Mouse (Mus musculus): ENCODE results near the gene Arsg. TPM values are rescaled to one million over a fixed set of nuclear protein-coding genes. Genes with fewer than 3 reads are reported as not detected.

Gene Arsg
- polyA plus RNA-seq, 1 experiment = 5.8 TPM

DNA sequence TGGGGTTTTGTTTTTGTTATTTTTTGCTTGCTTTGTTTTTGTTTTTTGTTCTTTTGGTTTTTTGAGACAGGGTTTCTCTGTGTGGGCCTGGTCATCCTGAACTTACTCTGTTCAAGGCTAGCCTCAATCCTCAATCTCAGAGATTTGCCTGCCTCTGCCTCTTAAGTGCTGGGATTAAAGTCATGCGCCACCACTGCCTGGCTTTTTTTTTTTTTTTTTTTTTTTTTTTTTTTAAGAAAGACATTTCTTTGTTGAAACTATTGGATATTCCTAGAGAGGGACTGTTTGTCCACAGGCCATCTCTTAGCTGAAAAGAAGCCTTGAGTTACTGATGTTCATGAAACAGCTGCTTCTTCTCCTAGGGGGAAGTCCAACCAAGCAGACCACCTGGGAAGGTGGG, 74.5 kb downstream of the Arsg start:
- H3K27me3 ChIP-seq (ENCODE audit: control insufficient read depth, insufficient read depth, low read length, poor library complexity, severe bottlenecking) = no peaks in the 10 kb centered on the region
- H3K9me3 ChIP-seq (replicated peaks; ENCODE audit: control insufficient read depth, insufficient read depth, low read length, poor library complexity, severe bottlenecking) = no peaks in the 10 kb centered on the region
- no peak for TF ChIP-seq POLR2A (IDR thresholded peaks at IDR 0.05; ENCODE audit: insufficient read depth, low read length)
- no peak for TF ChIP-seq CTCF (IDR thresholded peaks at IDR 0.05; ENCODE audit: low read depth, low read length)
- TF ChIP-seq EP300 (IDR thresholded peaks at IDR 0.05; ENCODE audit: insufficient read depth, low read depth, low read length) = no peak
- no peak overlapping the region for H3K4me3 ChIP-seq (ENCODE audit: low read depth, low read length)
- peaks cover 3% of the 10 kb centered on the region for H3K4me1 ChIP-seq (ENCODE audit: control insufficient read depth, insufficient read depth, low read length)
- H3K36me3 ChIP-seq (ENCODE audit: control insufficient read depth, insufficient read depth, low read length, poor library complexity, severe bottlenecking) = no peaks in the 10 kb centered on the region
- no peak overlapping the region for H3K9ac ChIP-seq (ENCODE audit: low read depth, poor library complexity, severe bottlenecking)
- no peak overlapping the region for H3K27ac ChIP-seq (ENCODE audit: insufficient read depth, low read length)

DNA sequence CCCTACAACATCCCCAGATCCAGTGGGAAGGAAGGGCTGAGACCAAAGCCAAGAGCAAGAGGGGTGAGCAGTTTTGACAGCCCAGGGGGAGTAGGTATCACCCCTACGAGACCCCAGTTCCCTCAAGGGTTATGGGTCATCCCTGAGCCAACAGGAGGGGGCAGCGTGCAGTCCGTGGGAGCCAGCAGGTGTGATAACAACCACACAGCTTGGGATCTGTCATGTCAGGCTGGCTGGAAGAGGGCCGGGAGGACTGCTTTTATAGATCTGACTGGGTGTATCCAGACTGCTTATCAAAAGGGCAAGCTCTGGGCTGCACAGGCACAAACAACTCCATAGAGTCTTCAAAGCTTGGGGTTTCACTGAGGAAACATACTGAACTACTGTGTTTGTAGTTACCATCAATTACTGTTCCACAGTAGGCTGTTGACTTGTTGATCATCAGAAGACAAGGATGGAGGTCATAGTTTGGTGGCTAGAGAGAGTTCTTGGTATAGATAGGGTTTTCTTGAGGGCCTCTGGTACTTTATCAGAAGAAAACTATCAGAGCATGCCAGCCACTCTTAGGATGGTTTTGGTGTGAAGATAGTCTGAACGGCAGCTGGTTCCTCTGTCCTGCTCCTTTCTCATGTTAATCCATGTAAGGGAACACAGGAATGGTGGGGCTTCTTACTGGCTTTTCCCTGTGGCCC, 76.6 kb downstream of the Arsg start:
- Histone ChIP-seq H3K9me3 (replicated peaks; ENCODE audit: control insufficient read depth, insufficient read depth, low read length, poor library complexity, severe bottlenecking) (no peaks in the 10 kb centered on the region), H3K36me3 (ENCODE audit: control insufficient read depth, insufficient read depth, low read length, poor library complexity, severe bottlenecking) (no peaks in the 10 kb centered on the region), H3K27me3 (ENCODE audit: control insufficient read depth, insufficient read depth, low read length, poor library complexity, severe bottlenecking) (no peaks in the 10 kb centered on the region), H3K4me3 (ENCODE audit: low read depth, low read length) (no peak overlapping the region), H3K4me1 (ENCODE audit: control insufficient read depth, insufficient read depth, low read length) (peaks cover 4% of the 10 kb centered on the region), H3K9ac (ENCODE audit: low read depth, poor library complexity, severe bottlenecking) (no peak overlapping the region), H3K27ac (ENCODE audit: insufficient read depth, low read length) (no peak overlapping the region)
- TF ChIP-seq POLR2A (IDR thresholded peaks at IDR 0.05; ENCODE audit: insufficient read depth, low read length) (no peak), EP300 (IDR thresholded peaks at IDR 0.05; ENCODE audit: insufficient read depth, low read depth, low read length) (no peak), CTCF (IDR thresholded peaks at IDR 0.05; ENCODE audit: low read depth, low read length) (no peak)

DNA sequence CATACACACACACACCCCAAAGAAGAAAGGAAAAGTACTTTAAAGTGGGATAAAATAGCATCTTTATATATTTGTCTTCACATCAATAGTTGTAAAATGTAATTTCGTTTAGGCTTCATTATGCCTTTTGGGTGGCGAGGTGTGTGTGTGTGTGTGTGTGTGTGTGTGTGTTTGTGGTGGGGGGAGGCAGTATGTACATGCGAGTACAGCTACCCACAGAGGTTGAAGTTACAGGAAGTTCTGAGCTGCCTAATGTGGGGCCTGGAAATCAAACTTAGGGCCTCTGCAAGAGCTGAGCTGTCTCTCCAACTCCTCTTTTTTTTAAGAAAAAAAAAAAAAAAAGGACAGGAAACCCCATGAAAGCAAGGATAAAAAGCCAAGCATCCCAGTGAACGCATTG, 80.7 kb downstream of the Arsg start:
- H3K27me3 ChIP-seq (ENCODE audit: control insufficient read depth, insufficient read depth, low read length, poor library complexity, severe bottlenecking) = no peaks in the 10 kb centered on the region
- H3K4me3 ChIP-seq (ENCODE audit: low read depth, low read length) = no peak overlapping the region
- peaks cover 1% of the 10 kb centered on the region for H3K4me1 ChIP-seq (ENCODE audit: control insufficient read depth, insufficient read depth, low read length)
- no peaks in the 10 kb centered on the region for H3K9me3 ChIP-seq (replicated peaks; ENCODE audit: control insufficient read depth, insufficient read depth, low read length, poor library complexity, severe bottlenecking)
- TF ChIP-seq POLR2A (IDR thresholded peaks at IDR 0.05; ENCODE audit: insufficient read depth, low read length) (no peak), CTCF (IDR thresholded peaks at IDR 0.05; ENCODE audit: low read depth, low read length) (no peak), EP300 (IDR thresholded peaks at IDR 0.05; ENCODE audit: insufficient read depth, low read depth, low read length) (no peak)
- H3K9ac ChIP-seq (ENCODE audit: low read depth, poor library complexity, severe bottlenecking) = no peak overlapping the region
- H3K36me3 ChIP-seq (ENCODE audit: control insufficient read depth, insufficient read depth, low read length, poor library complexity, severe bottlenecking) = no peaks in the 10 kb centered on the region
- no peak overlapping the region for H3K27ac ChIP-seq (ENCODE audit: insufficient read depth, low read length)

DNA sequence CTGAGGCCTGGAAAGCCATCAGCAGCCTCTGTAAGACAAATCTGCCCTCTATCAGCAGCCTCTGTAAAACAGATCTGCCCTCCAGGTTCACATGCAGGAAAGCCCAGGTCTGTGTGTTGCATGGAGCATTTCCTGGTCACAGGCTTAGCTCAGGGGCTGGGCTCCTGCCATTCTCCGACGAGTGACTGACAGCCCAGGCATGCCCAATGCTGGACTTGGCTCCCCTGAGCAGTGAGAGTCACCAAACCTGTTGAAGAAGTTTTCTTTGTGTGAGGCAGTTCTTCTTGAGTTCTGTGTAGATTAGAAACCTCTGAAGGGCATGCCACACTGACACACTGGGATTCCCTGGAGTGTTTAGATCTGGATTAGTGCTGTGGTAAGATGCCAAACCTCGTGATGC, 81.3 kb downstream of the Arsg start:
- Histone ChIP-seq H3K9me3 (replicated peaks; ENCODE audit: control insufficient read depth, insufficient read depth, low read length, poor library complexity, severe bottlenecking) (no peaks in the 10 kb centered on the region), H3K27me3 (ENCODE audit: control insufficient read depth, insufficient read depth, low read length, poor library complexity, severe bottlenecking) (no peaks in the 10 kb centered on the region), H3K27ac (ENCODE audit: insufficient read depth, low read length) (no peak overlapping the region), H3K9ac (ENCODE audit: low read depth, poor library complexity, severe bottlenecking) (no peak overlapping the region), H3K4me3 (ENCODE audit: low read depth, low read length) (no peak overlapping the region), H3K4me1 (ENCODE audit: control insufficient read depth, insufficient read depth, low read length) (peaks cover 1% of the 10 kb centered on the region), H3K36me3 (ENCODE audit: control insufficient read depth, insufficient read depth, low read length, poor library complexity, severe bottlenecking) (no peaks in the 10 kb centered on the region)
- TF ChIP-seq EP300 (IDR thresholded peaks at IDR 0.05; ENCODE audit: insufficient read depth, low read depth, low read length) = no peak
- TF ChIP-seq CTCF (IDR thresholded peaks at IDR 0.05; ENCODE audit: low read depth, low read length) = no peak

DNA sequence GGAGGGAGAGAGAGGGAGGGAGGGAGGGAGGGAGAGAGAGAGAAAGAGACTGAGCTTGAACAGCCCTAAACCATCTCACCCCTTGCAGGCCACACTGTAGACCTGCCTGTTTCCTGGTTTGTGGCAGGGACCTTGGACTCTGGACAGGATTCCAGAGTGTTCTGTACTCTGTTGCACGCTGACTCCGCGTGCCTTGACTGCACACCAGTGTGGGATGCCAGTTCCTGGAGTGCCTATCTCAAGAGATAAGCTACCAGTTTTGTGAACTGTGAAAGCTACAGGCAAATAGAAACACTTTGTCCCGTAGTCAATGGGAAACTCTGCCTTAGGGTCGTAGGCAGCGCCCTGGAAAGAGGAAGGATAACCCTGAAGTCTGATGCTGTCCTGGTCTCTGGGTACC, 83.0 kb downstream of the Arsg start:
- H3K9ac ChIP-seq (ENCODE audit: low read depth, poor library complexity, severe bottlenecking) = no peak overlapping the region
- H3K27ac ChIP-seq (ENCODE audit: insufficient read depth, low read length) = no peak overlapping the region
- TF ChIP-seq POLR2A (IDR thresholded peaks at IDR 0.05; ENCODE audit: insufficient read depth, low read length) (no peak), EP300 (IDR thresholded peaks at IDR 0.05; ENCODE audit: insufficient read depth, low read depth, low read length) (no peak), CTCF (IDR thresholded peaks at IDR 0.05; ENCODE audit: low read depth, low read length) (no peak)
- no peak overlapping the region for H3K4me3 ChIP-seq (ENCODE audit: low read depth, low read length)
- no peaks in the 10 kb centered on the region for H3K27me3 ChIP-seq (ENCODE audit: control insufficient read depth, insufficient read depth, low read length, poor library complexity, severe bottlenecking)
- H3K4me1 ChIP-seq (ENCODE audit: control insufficient read depth, insufficient read depth, low read length) = peaks cover 1% of the 10 kb centered on the region
- no peaks in the 10 kb centered on the region for H3K36me3 ChIP-seq (ENCODE audit: control insufficient read depth, insufficient read depth, low read length, poor library complexity, severe bottlenecking)
- H3K9me3 ChIP-seq (replicated peaks; ENCODE audit: control insufficient read depth, insufficient read depth, low read length, poor library complexity, severe bottlenecking) = no peaks in the 10 kb centered on the region

DNA sequence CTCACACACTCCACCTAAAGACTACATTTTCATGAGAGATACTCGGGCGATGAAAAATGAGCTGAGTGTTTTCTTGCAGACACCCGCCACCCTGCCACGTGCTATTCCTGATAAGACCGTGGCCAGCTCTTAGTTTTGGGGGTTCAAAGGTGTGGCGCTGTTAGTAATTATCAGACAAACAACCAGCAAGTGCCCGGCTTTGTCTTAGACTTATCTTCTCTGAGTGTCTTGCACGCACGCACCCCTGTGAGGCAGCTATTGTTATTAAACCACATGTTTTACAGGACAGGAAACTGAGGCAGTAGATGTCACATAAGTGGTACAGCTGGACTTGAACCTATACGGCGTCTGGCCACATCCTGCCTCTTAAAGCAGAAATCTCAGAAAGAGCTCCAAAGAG, 84.2 kb downstream of the Arsg start:
- Histone ChIP-seq H3K36me3 (ENCODE audit: control insufficient read depth, insufficient read depth, low read length, poor library complexity, severe bottlenecking) (no peaks in the 10 kb centered on the region), H3K27me3 (ENCODE audit: control insufficient read depth, insufficient read depth, low read length, poor library complexity, severe bottlenecking) (no peaks in the 10 kb centered on the region), H3K4me1 (ENCODE audit: control insufficient read depth, insufficient read depth, low read length) (peaks cover 1% of the 10 kb centered on the region), H3K9me3 (replicated peaks; ENCODE audit: control insufficient read depth, insufficient read depth, low read length, poor library complexity, severe bottlenecking) (no peaks in the 10 kb centered on the region), H3K4me3 (ENCODE audit: low read depth, low read length) (no peak overlapping the region), H3K27ac (ENCODE audit: insufficient read depth, low read length) (no peak overlapping the region), H3K9ac (ENCODE audit: low read depth, poor library complexity, severe bottlenecking) (no peak overlapping the region)
- TF ChIP-seq EP300 (IDR thresholded peaks at IDR 0.05; ENCODE audit: insufficient read depth, low read depth, low read length) (no peak), CTCF (IDR thresholded peaks at IDR 0.05; ENCODE audit: low read depth, low read length) (no peak), POLR2A (IDR thresholded peaks at IDR 0.05; ENCODE audit: insufficient read depth, low read length) (no peak)

Measured in ES-Bruce4 (cell line).